Mouse (Mus musculus): Measurements from ENCODE around the gene Plekhb1. TPM values are rescaled to one million over a fixed set of nuclear protein-coding genes. Genes with fewer than 3 reads are reported as not detected.

Plekhb1 gene
- total and polyA plus RNA-seq, 3 experiments, result 0.12 to 0.40 TPM; not detected in 1

- TF ChIP-seq MAZ (IDR thresholded peaks at IDR 0.05; ENCODE audit: low read depth, low read length) (peak; percentile 91), RCOR1 (IDR thresholded peaks at IDR 0.05; ENCODE audit: low read depth, low read length) (peak; percentile 49; the same call in 1 of the 2 replicates), POLR2AphosphoS5 (IDR thresholded peaks at IDR 0.05; ENCODE audit: borderline replicate concordance, low read depth, low read length) (no peak), SMC3 (IDR thresholded peaks at IDR 0.05; ENCODE audit: low read depth, low read length) (no peak), MEF2A (IDR thresholded peaks at IDR 0.05; ENCODE audit: extremely low read depth, insufficient replicate concordance, low read depth, low read length, poor library complexity, severe bottlenecking) (no peak), ZKSCAN1 (IDR thresholded peaks at IDR 0.05; ENCODE audit: low read depth, low read length) (no peak), MYB (IDR thresholded peaks at IDR 0.05; ENCODE audit: low read depth, low read length) (no peak), ZC3H11A (IDR thresholded peaks at IDR 0.05; ENCODE audit: low read depth, low read length) (no peak), SIN3A (IDR thresholded peaks at IDR 0.05; ENCODE audit: low read length) (peak; percentile 70; the same call in 1 of the 2 replicates), ZMIZ1 (IDR thresholded peaks at IDR 0.05; ENCODE audit: low read depth, low read length) (no peak; the same call in 1 of the 2 replicates), CTCF (IDR thresholded peaks at IDR 0.05 in 2 of 3, conservative IDR thresholded peaks at IDR 0.05 in 1 of 3; ENCODE audit: control insufficient read depth in 1 of 3, insufficient read depth in 1 of 3, low read depth in 2 of 3, low read length in 3 of 3, poor library complexity in 1 of 3, severe bottlenecking in 1 of 3) (no peak), MAFK (IDR thresholded peaks at IDR 0.05; ENCODE audit: borderline replicate concordance, low read depth, low read length) (no peak), BHLHE40 (IDR thresholded peaks at IDR 0.05; ENCODE audit: borderline replicate concordance, low read depth, low read length) (peak; percentile 48; the same call in 1 of the 2 replicates)
Measured at GRCm38 (mm10) chr7:100607214-100608129, 54.7 kb downstream of the Plekhb1 start, which contains the start of gene Rab6a (continued).

DNA sequence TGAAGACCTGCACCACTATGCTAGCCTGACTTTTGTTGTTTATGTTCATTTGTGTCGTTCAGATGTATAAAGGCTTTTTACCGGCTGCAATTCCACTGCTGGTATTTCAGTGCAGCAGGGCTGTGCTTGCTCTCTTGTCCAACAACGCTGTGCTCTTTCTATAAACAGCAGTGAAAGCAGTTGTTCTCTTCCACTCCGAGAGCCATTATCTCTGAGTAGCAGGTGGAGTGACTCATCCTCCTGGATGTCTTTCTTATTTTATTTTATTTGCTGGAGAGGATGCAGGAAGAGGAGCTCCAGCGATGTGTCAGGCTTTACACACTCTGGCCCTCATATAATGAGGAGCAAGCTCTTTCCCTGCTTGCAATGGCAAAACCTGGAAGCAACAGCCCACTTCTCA is 62.0 kb downstream of the Plekhb1 start:
- no peaks in the 10 kb centered on the region for H3K27me3 ChIP-seq (ENCODE audit: control insufficient read depth in 1 of 2, insufficient read depth in 2 of 2, low read length in 2 of 2)
- H3K4me3 ChIP-seq (ENCODE audit: control insufficient read depth in 1 of 2, insufficient read depth in 1 of 2, low read depth in 2 of 2, low read length in 2 of 2), result peak overlapping the region; percentile 43 to 46
- DNase-seq (ENCODE audit: low read depth, low spot score), result peak; percentile 82
- peak; percentile 78 for TF ChIP-seq TCF12 (IDR thresholded peaks at IDR 0.05; ENCODE audit: low read depth, low read length)
- no peak for TF ChIP-seq NRF1 (IDR thresholded peaks at IDR 0.05; ENCODE audit: insufficient read depth, low read depth, low read length, poor library complexity, severe bottlenecking)
- peak; percentile 62; the same call in 1 of the 2 replicates for TF ChIP-seq RCOR1 (IDR thresholded peaks at IDR 0.05; ENCODE audit: low read depth, low read length)
- peak; percentile 55 for TF ChIP-seq TBP (IDR thresholded peaks at IDR 0.05; ENCODE audit: low read depth, low read length)
- TF ChIP-seq JUND (IDR thresholded peaks at IDR 0.05; ENCODE audit: low read depth, low read length), result peak; percentile 97
- TF ChIP-seq MYC (IDR thresholded peaks at IDR 0.05; ENCODE audit: low read depth, low read length), result 0 out of 2 replicates have a peak, but pooled peaks have one; percentile 15
- TF ChIP-seq MYB (IDR thresholded peaks at IDR 0.05; ENCODE audit: low read depth, low read length), result no peak; the same call in 1 of the 2 replicates
- peak; percentile 62; the same call in 1 of the 2 replicates for TF ChIP-seq SIN3A (IDR thresholded peaks at IDR 0.05; ENCODE audit: low read length)
- TF ChIP-seq TAL1 (IDR thresholded peaks at IDR 0.05; ENCODE audit: low read length), result peak; percentile 93
- peak; percentile 83 for TF ChIP-seq GATA1 (IDR thresholded peaks at IDR 0.05; ENCODE audit: low read depth, low read length)
- no peak for TF ChIP-seq POLR2AphosphoS2 (IDR thresholded peaks at IDR 0.05; ENCODE audit: low read length)
- no peak for TF ChIP-seq CHD1 (IDR thresholded peaks at IDR 0.05; ENCODE audit: low read depth, low read length)
- peak; percentile 77 for TF ChIP-seq ETS1 (IDR thresholded peaks at IDR 0.05; ENCODE audit: low read depth, low read length)
- TF ChIP-seq EP300 (IDR thresholded peaks at IDR 0.05; ENCODE audit: low read depth in 1 of 2, low read length in 2 of 2), result peak; percentile 77 to 90
- peak overlapping the region; percentile 46 for H3K9ac ChIP-seq (ENCODE audit: control insufficient read depth, low read depth, low read length, poor library complexity, severe bottlenecking)
- no peaks in the 10 kb centered on the region for H3K79me2 ChIP-seq (ENCODE audit: control insufficient read depth, insufficient read depth, low read length, poor library complexity)
- peak overlapping the region; percentile 67 for H3K27ac ChIP-seq (ENCODE audit: control insufficient read depth, low read depth, low read length)
- H3K4me1 ChIP-seq (ENCODE audit: control insufficient read depth in 1 of 2, insufficient read depth in 2 of 2, low read length in 2 of 2), result peaks cover 9 to 14% of the 10 kb centered on the region in 2 experiments
- H3K9me3 ChIP-seq (replicated peaks; ENCODE audit: insufficient read depth, low read length), result no peaks in the 10 kb centered on the region
- peaks cover 0 to 31% of the 10 kb centered on the region in 2 experiments; a peak in 2 of 4 replicates for H3K36me3 ChIP-seq (ENCODE audit: control insufficient read depth in 1 of 2, insufficient read depth in 2 of 2, low read length in 2 of 2)
